Mouse (Mus musculus): ENCODE measurements around the gene Ambn. TPM values are rescaled to one million over a fixed set of nuclear protein-coding genes. Genes with fewer than 3 reads are reported as not detected.
"Not testable (repeated sequence)": the region's sequence is repeated elsewhere in the genome, so short reads cannot be mapped to it uniquely, and the experiment has no call there.

Gene Ambn
- total RNA-seq (2015; ENCODE audit: low replicate concordance), result not detected in 2 replicates
- total RNA-seq (2017; ENCODE audit: low replicate concordance), result not detected in 2 replicates

- no peak for ATAC-seq (replicated peaks; ENCODE audit: low FRiP score, poor library complexity, severe bottlenecking)
These were observed at the start of gene Ambn for GRCm38 (mm10) chr5:88455691-88456090. TSS of gene Ambn (plus strand) at chr5:88455991.

- no peak for ATAC-seq (replicated peaks; ENCODE audit: low FRiP score, poor library complexity, severe bottlenecking)
These were observed 35.3 kb upstream of the Ambn start for GRCm38 (mm10) chr5:88420319-88421065.

GRCm38 (mm10) chr5:88424892-88425291 is 30.9 kb upstream of the Ambn start:
- not testable (repeated sequence) for ATAC-seq (replicated peaks; ENCODE audit: low FRiP score, poor library complexity, severe bottlenecking)

GRCm38 (mm10) chr5:88426753-88427152 is 29.0 kb upstream of the Ambn start:
- ATAC-seq (replicated peaks; ENCODE audit: low FRiP score, poor library complexity, severe bottlenecking), result no peak

DNA sequence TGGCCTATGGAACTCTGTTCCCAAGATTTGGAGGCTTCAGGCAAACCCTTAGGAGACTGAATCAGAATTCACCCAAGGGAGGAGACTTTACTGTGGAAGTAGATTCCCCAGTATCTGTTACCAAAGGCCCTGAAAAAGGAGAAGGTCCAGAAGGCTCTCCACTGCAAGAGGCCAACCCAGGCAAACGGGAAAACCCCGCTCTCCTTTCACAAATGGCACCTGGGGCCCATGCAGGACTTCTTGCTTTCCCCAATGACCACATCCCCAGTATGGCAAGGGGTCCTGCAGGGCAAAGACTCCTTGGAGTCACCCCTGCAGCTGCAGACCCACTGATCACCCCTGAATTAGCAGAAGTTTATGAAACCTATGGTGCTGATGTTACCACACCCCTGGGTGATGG is 11.7 kb downstream of the Ambn start:
- no peak for ATAC-seq (replicated peaks; ENCODE audit: low FRiP score, poor library complexity, severe bottlenecking)

- ATAC-seq (replicated peaks; ENCODE audit: low FRiP score, poor library complexity, severe bottlenecking), result no peak
These were observed 13.3 kb downstream of the Ambn start for GRCm38 (mm10) chr5:88468807-88469704.

GRCm38 (mm10) chr5:88487675-88488074 is 31.9 kb downstream of the Ambn start, which contains the start of gene Enam:
TSS of gene Enam (plus strand) at chr5:88487975.
- ATAC-seq (replicated peaks; ENCODE audit: low FRiP score, poor library complexity, severe bottlenecking), result no peak

DNA sequence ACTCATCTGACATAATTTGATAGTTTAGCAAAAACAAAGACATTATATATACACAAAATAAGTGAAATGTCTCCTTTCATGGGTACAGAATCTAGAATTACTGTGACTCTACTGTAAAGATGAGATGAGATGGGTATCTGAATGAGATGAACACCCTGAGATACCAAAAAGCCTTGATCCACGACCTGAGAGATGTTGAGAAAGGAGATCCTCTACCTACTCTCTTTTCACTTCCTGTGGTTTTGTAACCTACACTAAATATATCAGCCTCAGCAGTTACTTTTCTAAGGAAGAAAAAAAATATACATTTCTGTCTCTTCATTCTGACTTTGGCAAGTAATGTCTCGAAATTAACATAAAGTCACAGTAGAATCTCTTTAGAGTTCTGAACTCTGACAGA is 33.2 kb downstream of the Ambn start:
- no peak for ATAC-seq (replicated peaks; ENCODE audit: low FRiP score, poor library complexity, severe bottlenecking)

- no peak for ATAC-seq (replicated peaks; ENCODE audit: low FRiP score, poor library complexity, severe bottlenecking)
These were observed 35.3 kb downstream of the Ambn start for GRCm38 (mm10) chr5:88491111-88491510.

DNA sequence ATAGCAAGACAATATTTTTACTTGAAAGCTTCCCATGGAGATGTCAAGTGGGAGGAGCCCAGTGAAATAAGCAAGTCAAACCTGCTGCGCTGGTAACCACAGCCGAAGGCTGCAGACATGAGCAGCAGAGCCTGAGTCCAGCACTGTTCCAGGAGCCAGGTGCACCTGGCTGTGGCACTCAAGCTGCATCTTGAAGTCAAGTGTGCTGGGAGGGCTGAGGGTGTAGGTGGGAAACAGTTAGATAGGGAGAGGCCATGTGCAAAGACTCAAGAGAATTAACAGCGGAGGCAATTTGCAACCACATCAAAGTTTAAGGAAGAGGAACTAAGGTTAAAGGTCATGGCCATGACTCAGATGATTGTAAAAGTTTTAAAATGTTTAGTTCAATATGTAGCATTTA is 44.0 kb downstream of the Ambn start:
- ATAC-seq (replicated peaks; ENCODE audit: low FRiP score, poor library complexity, severe bottlenecking), result no peak

GRCm38 (mm10) chr5:88508555-88508954 is 52.8 kb downstream of the Ambn start:
- ATAC-seq (replicated peaks; ENCODE audit: low FRiP score, poor library complexity, severe bottlenecking), result no peak

DNA sequence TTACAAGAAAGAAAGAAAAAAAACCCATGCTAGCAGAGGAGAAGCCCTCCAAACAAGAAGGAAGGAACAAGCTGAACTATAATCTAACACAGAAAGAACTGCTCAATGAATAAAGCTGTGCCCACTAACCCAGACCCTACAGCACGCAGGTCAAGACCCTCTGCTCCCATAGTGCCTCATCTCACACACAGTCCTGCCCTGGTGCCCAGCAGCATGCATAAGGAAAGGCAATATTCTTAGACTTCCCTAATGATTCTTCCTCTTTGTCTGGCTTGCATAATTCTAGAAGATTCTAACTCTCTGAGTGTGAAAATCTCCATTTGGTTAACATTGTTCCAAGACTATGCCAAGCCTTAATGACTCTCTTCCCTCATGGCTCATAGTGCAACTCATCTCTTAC is 53.2 kb downstream of the Ambn start:
- no peak for ATAC-seq (replicated peaks; ENCODE audit: low FRiP score, poor library complexity, severe bottlenecking)

Other genes with a start within 250 kb of the Ambn start
- not detected in 2 replicates for gene Gm7714, start 187.1 kb upstream of the Ambn start, total RNA-seq (2015; ENCODE audit: low replicate concordance)
- gene Gm7714, start 187.1 kb upstream of the Ambn start, total RNA-seq (2017; ENCODE audit: low replicate concordance), result not detected in 2 replicates
- not detected in 2 replicates for gene Prol1, start 138.7 kb upstream of the Ambn start, total RNA-seq (2015; ENCODE audit: low replicate concordance)
- not detected in 2 replicates for gene Prol1, start 138.7 kb upstream of the Ambn start, total RNA-seq (2017; ENCODE audit: low replicate concordance)
- not detected in 2 replicates for gene Amtn, start 79.9 kb upstream of the Ambn start, total RNA-seq (2015; ENCODE audit: low replicate concordance)
- gene Amtn, start 79.9 kb upstream of the Ambn start, total RNA-seq (2017; ENCODE audit: low replicate concordance), result not detected in 2 replicates
- not detected in 2 replicates for gene Enam, start 32.0 kb downstream of the Ambn start, total RNA-seq (2015; ENCODE audit: low replicate concordance)
- not detected in 2 replicates for gene Enam, start 32.0 kb downstream of the Ambn start, total RNA-seq (2017; ENCODE audit: low replicate concordance)
- gene Jchain, start 71.9 kb downstream of the Ambn start, total RNA-seq (2015; ENCODE audit: low replicate concordance), result 73.6 and 78.4 TPM in 2 replicates
- 36.3 and 37.8 TPM in 2 replicates for gene Jchain, start 71.9 kb downstream of the Ambn start, total RNA-seq (2017; ENCODE audit: low replicate concordance)
- 10.6 and 20.5 TPM in 2 replicates for gene Utp3, start 98.5 kb downstream of the Ambn start, total RNA-seq (2015; ENCODE audit: low replicate concordance)
- gene Utp3, start 98.5 kb downstream of the Ambn start, total RNA-seq (2017; ENCODE audit: low replicate concordance), result 10.9 and 11.8 TPM in 2 replicates
- 2.9 and 3.6 TPM in 2 replicates for gene Rufy3, start 109.0 kb downstream of the Ambn start, total RNA-seq (2015; ENCODE audit: low replicate concordance)
- gene Rufy3, start 109.0 kb downstream of the Ambn start, total RNA-seq (2017; ENCODE audit: low replicate concordance), result 3.7 and 6.7 TPM in 2 replicates
- 15.9 and 26.3 TPM in 2 replicates for gene Grsf1, start 220.2 kb downstream of the Ambn start, total RNA-seq (2015; ENCODE audit: low replicate concordance)
- 17.6 and 31.3 TPM in 2 replicates for gene Grsf1, start 220.2 kb downstream of the Ambn start, total RNA-seq (2017; ENCODE audit: low replicate concordance)

All from erythroblast, adult 5-6 weeks (primary cell).